Mouse (Mus musculus): ENCODE measurements at regions not wholly inside any gene's neighbourhood (a gene's known extent, or its start where the extent isn't known, plus 50 kb on each side); places are given as distances from the start of the nearest gene placed in this dataset.
"Not testable (repeated sequence)": the region's sequence is repeated elsewhere in the genome, so short reads cannot be mapped to it uniquely, and the experiment has no call there.

DNA sequence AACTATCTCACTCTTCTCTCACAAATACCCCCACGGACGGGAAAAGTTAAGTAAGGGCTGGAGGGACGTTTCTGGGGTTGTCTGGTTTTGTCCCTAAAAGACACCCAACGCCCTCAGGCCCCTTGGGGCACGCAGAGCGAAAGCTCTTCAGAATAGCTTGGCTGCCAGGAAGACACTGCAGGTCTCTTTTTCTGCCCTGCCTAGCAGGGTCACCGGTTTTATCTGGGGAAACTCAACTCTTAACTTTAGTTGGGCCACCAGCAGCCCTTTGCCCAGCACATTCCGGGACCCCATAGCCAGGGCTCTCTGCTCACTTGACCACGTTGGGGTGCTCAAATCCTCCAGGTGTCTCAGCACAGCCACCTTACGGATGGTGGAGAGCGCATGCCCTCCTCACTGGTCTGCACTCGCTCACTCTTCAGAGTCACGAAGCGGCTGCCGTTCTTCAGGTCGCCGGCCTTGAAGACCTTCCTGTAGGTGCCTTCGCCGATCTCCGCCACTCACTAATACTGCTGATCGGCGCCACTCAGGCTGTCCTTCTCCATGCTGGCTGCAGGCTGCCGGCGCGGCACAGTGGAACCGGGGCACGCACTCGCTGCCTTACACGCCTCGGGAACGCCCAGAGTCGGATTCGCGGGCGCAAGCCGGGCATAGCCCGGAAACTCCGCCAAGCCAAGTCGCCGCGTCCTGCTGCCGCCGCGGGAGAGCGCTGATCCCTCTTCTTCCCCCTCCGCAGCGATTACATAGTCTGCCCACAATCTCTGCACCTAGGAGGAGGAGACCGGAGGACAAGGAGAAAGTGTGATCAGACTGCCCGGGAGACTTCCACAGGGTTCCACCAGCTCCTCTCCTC, 83.0 kb downstream of the Ulbp1 start:
- H3K27me3 ChIP-seq (ENCODE audit: control insufficient read depth, insufficient read depth, low read length), result 0 out of 2 replicates have a peak, but pooled peaks cover 5% of the 10 kb centered on the region
- peak overlapping the region; percentile 46 for H3K9ac ChIP-seq (replicated peaks; ENCODE audit: low read depth, low read length)
- peaks cover 5% of the 10 kb centered on the region; the same call in 1 of the 2 replicates for H3K4me1 ChIP-seq (ENCODE audit: control insufficient read depth, insufficient read depth, low read length)
- no peak overlapping the region for H3K27ac ChIP-seq (ENCODE audit: low read length)
- H3K9me3 ChIP-seq (ENCODE audit: control insufficient read depth, low read depth, low read length), result no peaks in the 10 kb centered on the region
- H3K4me2 ChIP-seq (replicated peaks; ENCODE audit: low read depth, low read length), result peak overlapping the region; percentile 99
- peak overlapping the region; percentile 57 for H3K4me3 ChIP-seq (ENCODE audit: low read depth, low read length)
- H3K36me3 ChIP-seq (ENCODE audit: control insufficient read depth, insufficient read depth, low read length), result no peaks in the 10 kb centered on the region
- ATAC-seq (ENCODE audit: insufficient number of reproducible peaks, insufficient read depth, low FRiP score, low read depth), result peak; percentile 43
- WGBS, result 6% methylated on average over 49 of the region's 49 CpGs

DNA sequence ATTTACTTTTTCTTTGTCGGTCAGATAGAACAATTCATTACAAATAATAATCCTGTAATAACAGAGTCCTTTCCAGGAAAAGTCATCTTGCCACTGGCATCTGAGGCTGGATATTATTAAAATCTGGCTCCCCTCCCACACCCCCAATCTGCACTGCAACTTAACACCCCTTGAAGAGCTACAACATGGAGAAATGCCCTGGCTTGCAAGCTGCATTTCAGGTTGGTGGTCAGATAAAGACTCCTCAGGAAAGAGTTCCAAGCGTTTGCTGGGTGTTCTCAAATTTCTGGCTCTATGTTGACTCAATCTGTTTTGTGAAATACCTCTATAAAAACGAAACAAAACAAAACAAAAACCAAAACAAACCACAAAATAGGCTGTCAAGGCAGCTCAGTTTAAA, 114.6 kb downstream of the Ulbp1 start:
- not testable (repeated sequence) for H3K36me3 ChIP-seq (ENCODE audit: control insufficient read depth, insufficient read depth, low read length); ATAC-seq (ENCODE audit: insufficient number of reproducible peaks, insufficient read depth, low FRiP score, low read depth)
- 47% methylated on average over 3 of the region's 3 CpGs for WGBS

DNA sequence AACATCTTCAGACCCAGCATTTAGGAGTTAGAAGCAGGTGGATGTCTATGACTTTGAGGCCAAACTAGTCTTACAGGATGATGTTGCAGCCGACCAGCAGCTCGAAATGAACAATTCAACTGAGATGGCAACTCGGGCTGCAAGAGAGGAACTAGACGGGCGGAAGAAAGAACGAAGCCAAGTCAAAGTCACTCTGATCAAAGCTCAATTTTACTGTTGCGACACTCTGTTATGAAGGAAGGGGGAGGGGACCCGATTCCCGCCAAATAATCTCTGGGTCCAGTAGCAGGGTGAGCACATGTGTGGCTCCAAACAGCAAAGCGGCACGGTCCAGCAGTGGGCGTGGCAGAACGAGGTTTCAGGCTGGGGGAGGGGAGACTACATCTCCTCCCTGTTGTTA, 129.1 kb downstream of the Ulbp1 start:
- WGBS, result 91% methylated on average over 13 of the region's 13 CpGs
- ATAC-seq (ENCODE audit: insufficient number of reproducible peaks, insufficient read depth, low FRiP score, low read depth); H3K4me1 ChIP-seq (ENCODE audit: control insufficient read depth, insufficient read depth, low read length); H3K27ac ChIP-seq (ENCODE audit: low read length); H3K36me3 ChIP-seq (ENCODE audit: control insufficient read depth, insufficient read depth, low read length); H3K4me2 ChIP-seq (replicated peaks; ENCODE audit: low read depth, low read length); H3K9me3 ChIP-seq (ENCODE audit: control insufficient read depth, low read depth, low read length); H3K27me3 ChIP-seq (ENCODE audit: control insufficient read depth, insufficient read depth, low read length); H3K4me3 ChIP-seq (ENCODE audit: low read depth, low read length); H3K9ac ChIP-seq (replicated peaks; ENCODE audit: low read depth, low read length): not testable (repeated sequence)

More for the DNA sequence above, 114.6 kb downstream of the Ulbp1 start:
- not testable (repeated sequence) for H3K4me3 ChIP-seq (ENCODE audit: low read depth, low read length); H3K27ac ChIP-seq (ENCODE audit: low read length); H3K9me3 ChIP-seq (ENCODE audit: control insufficient read depth, low read depth, low read length); H3K9ac ChIP-seq (replicated peaks; ENCODE audit: low read depth, low read length); H3K4me2 ChIP-seq (replicated peaks; ENCODE audit: low read depth, low read length); H3K27me3 ChIP-seq (ENCODE audit: control insufficient read depth, insufficient read depth, low read length); H3K4me1 ChIP-seq (ENCODE audit: control insufficient read depth, insufficient read depth, low read length)

DNA sequence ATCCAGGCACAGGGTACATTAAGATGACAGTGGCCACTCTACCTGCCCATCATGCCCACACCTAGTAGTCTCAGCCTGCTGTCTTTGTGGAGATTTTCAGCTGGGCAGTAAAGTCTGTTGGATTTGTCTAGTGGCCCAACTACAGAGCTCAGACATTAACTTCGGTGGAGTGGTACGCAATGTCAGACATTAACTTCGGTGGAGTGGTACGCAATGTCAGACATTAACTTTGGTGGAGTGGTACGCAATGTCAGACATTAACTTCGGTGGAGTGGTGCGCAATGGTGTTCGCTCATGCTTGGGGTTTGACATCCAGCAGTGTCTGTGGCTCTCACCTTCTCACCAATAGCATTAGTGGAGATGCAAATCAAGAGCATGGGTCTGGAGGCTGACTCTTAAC, 129.7 kb downstream of the Ulbp1 start:
- WGBS, result 96% methylated on average over 8 of the region's 8 CpGs
- H3K4me1 ChIP-seq (ENCODE audit: control insufficient read depth, insufficient read depth, low read length); ATAC-seq (ENCODE audit: insufficient number of reproducible peaks, insufficient read depth, low FRiP score, low read depth); H3K27ac ChIP-seq (ENCODE audit: low read length); H3K9me3 ChIP-seq (ENCODE audit: control insufficient read depth, low read depth, low read length); H3K27me3 ChIP-seq (ENCODE audit: control insufficient read depth, insufficient read depth, low read length); H3K4me3 ChIP-seq (ENCODE audit: low read depth, low read length); H3K9ac ChIP-seq (replicated peaks; ENCODE audit: low read depth, low read length); H3K36me3 ChIP-seq (ENCODE audit: control insufficient read depth, insufficient read depth, low read length); H3K4me2 ChIP-seq (replicated peaks; ENCODE audit: low read depth, low read length): not testable (repeated sequence)

DNA sequence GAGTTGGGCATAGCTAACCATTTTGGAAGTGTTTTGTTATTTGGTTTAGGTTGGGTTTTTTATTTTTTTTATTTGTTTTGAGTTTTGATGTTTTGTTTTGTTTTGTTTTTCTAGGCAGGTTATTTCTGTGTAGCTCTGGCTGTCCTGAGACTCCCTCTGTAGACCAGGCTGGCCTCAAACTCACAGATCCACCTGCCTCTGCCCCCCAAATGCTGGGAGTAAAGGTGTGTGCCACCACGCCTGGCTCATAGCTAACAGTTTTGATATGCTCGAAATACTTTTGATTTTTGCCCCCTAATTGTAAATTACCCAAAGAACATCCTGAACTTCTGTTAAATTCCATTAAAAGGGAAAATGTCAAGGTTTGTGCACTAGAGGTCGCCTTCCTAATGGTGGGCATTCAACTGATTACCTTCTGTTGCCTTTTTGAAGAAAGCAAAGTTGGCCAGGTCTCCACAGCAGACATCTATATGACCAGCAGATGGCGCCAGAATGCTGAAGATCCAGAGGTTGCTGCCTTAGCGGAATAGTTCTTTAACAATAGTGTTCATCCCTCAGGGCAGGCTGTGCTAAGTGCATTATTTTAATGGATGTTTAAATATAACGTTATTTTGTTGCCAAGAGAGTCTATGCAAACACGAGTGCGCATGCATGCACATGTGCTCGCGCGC, 121.2 kb upstream of the Cnksr3 start:
- H3K27ac ChIP-seq (ENCODE audit: low read length), result no peak overlapping the region
- no peaks in the 10 kb centered on the region for H3K9me3 ChIP-seq (ENCODE audit: control insufficient read depth, low read depth, low read length)
- H3K36me3 ChIP-seq (ENCODE audit: control insufficient read depth, insufficient read depth, low read length), result no peaks in the 10 kb centered on the region
- no peak overlapping the region for H3K4me2 ChIP-seq (replicated peaks; ENCODE audit: low read depth, low read length)
- no peaks in the 10 kb centered on the region for H3K27me3 ChIP-seq (ENCODE audit: control insufficient read depth, insufficient read depth, low read length)
- 38% methylated on average over 11 of the region's 11 CpGs for WGBS
- no peak overlapping the region for H3K4me3 ChIP-seq (ENCODE audit: low read depth, low read length)
- ATAC-seq (ENCODE audit: insufficient number of reproducible peaks, insufficient read depth, low FRiP score, low read depth), result peak; percentile 89
- no peaks in the 10 kb centered on the region for H3K4me1 ChIP-seq (ENCODE audit: control insufficient read depth, insufficient read depth, low read length)
- H3K9ac ChIP-seq (replicated peaks; ENCODE audit: low read depth, low read length), result no peak overlapping the region

DNA sequence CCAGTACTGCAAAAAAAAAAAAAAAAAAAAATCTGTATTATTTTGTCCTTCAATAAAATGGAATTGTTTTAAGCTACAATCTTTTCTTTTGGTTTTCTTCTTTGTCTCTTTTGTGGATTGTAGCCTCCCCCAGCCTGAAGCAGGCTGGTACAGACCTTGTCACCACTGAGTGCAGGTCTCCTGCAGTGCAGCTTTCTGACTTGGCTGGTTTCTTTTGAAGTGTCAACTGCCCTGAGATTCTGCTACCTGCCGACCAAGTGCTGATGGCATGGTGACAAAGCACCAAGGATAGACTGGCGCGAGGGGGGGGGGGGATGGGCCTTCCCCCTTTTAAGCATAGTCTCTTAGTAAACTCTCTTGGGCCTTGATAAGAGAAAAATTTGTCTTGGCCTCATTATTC, 116.2 kb upstream of the Cnksr3 start:
- H3K9me3 ChIP-seq (ENCODE audit: control insufficient read depth, low read depth, low read length), result no peaks in the 10 kb centered on the region
- WGBS, result 33% methylated on average over 3 of the region's 3 CpGs
- H3K4me2 ChIP-seq (replicated peaks; ENCODE audit: low read depth, low read length), result no peak overlapping the region

DNA sequence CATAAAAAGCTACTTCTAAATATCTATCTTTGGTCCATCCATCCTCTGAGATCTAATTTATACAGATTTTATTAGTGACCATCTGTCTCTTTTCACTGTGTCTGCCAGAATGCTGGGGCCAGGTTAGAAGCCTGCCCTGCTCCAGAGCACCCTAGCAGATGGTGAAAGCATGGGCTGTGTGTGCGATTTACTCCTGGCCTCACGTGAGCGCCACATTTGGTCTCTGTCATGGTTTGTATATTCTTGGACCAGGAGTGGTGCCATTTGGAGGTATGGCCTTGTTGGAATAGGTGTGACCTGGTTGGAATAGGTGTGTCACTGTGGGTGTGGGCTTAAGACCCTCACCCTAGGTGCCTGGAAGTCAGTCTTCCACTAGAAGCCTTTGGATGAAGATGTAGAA, 115.0 kb upstream of the Cnksr3 start:
- H3K9me3 ChIP-seq (ENCODE audit: control insufficient read depth, low read depth, low read length); H3K27ac ChIP-seq (ENCODE audit: low read length); H3K36me3 ChIP-seq (ENCODE audit: control insufficient read depth, insufficient read depth, low read length); H3K9ac ChIP-seq (replicated peaks; ENCODE audit: low read depth, low read length); H3K4me3 ChIP-seq (ENCODE audit: low read depth, low read length); H3K4me1 ChIP-seq (ENCODE audit: control insufficient read depth, insufficient read depth, low read length); H3K4me2 ChIP-seq (replicated peaks; ENCODE audit: low read depth, low read length); H3K27me3 ChIP-seq (ENCODE audit: control insufficient read depth, insufficient read depth, low read length); ATAC-seq (ENCODE audit: insufficient number of reproducible peaks, insufficient read depth, low FRiP score, low read depth): not testable (repeated sequence)
- 93% methylated on average over 3 of the region's 3 CpGs for WGBS

More for the DNA sequence above, 116.2 kb upstream of the Cnksr3 start:
- Histone ChIP-seq H3K27me3 (ENCODE audit: control insufficient read depth, insufficient read depth, low read length) (no peaks in the 10 kb centered on the region), H3K9ac (replicated peaks; ENCODE audit: low read depth, low read length) (no peak overlapping the region), H3K4me1 (ENCODE audit: control insufficient read depth, insufficient read depth, low read length) (no peaks in the 10 kb centered on the region), H3K36me3 (ENCODE audit: control insufficient read depth, insufficient read depth, low read length) (no peaks in the 10 kb centered on the region), H3K4me3 (ENCODE audit: low read depth, low read length) (no peak overlapping the region), H3K27ac (ENCODE audit: low read length) (no peak overlapping the region)
- no peak for ATAC-seq (ENCODE audit: insufficient number of reproducible peaks, insufficient read depth, low FRiP score, low read depth)

DNA sequence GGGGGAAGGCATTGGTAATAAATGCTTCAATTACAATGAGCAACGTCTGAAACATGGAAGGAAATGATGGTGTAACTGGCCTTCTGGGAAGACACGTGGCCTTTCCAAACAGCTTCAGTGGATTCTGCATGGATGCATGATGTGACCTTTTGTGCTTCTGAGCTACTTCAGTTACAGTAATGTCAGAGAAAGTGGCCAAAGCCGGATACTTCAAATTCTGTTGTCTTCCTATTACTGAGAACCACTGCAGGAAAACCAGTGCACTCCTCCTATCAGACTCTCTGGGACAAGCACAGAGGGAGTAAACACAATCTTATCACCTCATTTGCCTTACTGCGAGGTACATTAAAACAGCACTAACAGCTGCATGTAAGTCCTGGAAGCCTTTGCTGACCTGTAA, 113.0 kb upstream of the Cnksr3 start:
- WGBS, result 51% methylated on average over 4 of the region's 4 CpGs
- no peaks in the 10 kb centered on the region for H3K4me1 ChIP-seq (ENCODE audit: control insufficient read depth, insufficient read depth, low read length)
- H3K4me3 ChIP-seq (ENCODE audit: low read depth, low read length), result no peak overlapping the region
- H3K27ac ChIP-seq (ENCODE audit: low read length), result no peak overlapping the region
- no peak overlapping the region for H3K4me2 ChIP-seq (replicated peaks; ENCODE audit: low read depth, low read length)
- H3K9ac ChIP-seq (replicated peaks; ENCODE audit: low read depth, low read length), result no peak overlapping the region
- H3K9me3 ChIP-seq (ENCODE audit: control insufficient read depth, low read depth, low read length), result no peaks in the 10 kb centered on the region
- no peaks in the 10 kb centered on the region for H3K36me3 ChIP-seq (ENCODE audit: control insufficient read depth, insufficient read depth, low read length)
- no peaks in the 10 kb centered on the region for H3K27me3 ChIP-seq (ENCODE audit: control insufficient read depth, insufficient read depth, low read length)
- ATAC-seq (ENCODE audit: insufficient number of reproducible peaks, insufficient read depth, low FRiP score, low read depth), result no peak
